In the genomic region with DNA sequence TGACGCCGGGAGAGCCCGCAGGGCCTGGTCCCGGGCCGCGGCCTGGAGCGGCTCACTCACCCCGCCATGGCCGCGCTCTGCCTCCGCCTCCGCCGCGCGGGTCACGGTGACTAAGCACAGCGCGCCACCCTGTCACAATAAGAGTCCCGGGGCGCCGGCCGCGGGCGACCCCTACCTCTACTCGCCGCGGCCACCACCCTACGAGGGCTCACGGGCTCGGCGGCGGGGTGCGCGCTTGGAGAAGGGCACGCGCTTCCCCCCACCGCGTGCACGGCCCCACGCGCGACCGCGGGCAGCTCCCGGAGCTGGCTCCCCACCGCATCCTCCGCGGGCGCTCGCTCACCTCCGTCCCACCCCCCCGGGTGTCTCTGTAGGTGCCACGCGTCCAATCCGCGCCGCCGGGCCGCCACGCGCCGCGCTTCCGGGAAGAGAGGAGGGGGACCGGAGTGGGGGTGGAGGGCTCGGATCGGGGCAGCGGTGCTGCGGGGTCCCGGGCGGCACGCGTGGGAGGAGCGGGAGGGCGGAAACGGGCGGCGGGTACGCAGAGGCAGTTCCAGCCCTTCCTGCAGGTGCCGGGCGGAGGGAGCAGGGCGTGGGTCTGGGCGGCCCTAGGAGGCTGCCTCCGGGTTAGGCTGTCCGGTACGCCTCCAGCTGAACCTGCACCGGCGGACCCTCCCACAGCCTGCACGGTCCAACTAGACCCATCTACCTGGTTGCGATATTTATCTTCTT, we compare ENCODE assay signal across 8 mouse cellular contexts. TPM values are rescaled to one million over a fixed set of nuclear protein-coding genes. Genes with fewer than 3 reads are reported as not detected.
DNase-seq lines count a peak whose midpoint lies in the region; ATAC-seq and TF ChIP-seq lines count a peak whose summit lies in the region.

A gene (minus strand): TSS at position 629 of the 732 bp plus-strand sequence.

- no peak for TF ChIP-seq EP300 in stomach, postnatal 0 days (optimal IDR thresholded peaks at IDR 0.05)

- DNase-seq in CD4-positive helper T cell, adult 2 months (ENCODE audit: low read depth, low spot score), result peak; percentile 89
- DNase-seq in forebrain, embryonic 10.5 days (ENCODE audit: extremely low spot score, low spot score), result peak; percentile 79
- DNase-seq in kidney, postnatal 14 days, result peak; percentile 90
- DNase-seq in stomach, postnatal 0 days (ENCODE audit: low spot score), result peak; percentile 85

- TF ChIP-seq CTCF in stomach, postnatal 0 days (IDR thresholded peaks at IDR 0.05; ENCODE audit: low read depth), result peak; percentile 12; the same call in 1 of the 2 replicates

- peaks cover 9% of the 10 kb centered on the region for H3K9me3 ChIP-seq in forebrain, embryonic 10.5 days
- 0 out of 2 replicates have a peak, but pooled peaks cover 2% of the 10 kb centered on the region for H3K9me3 ChIP-seq in heart, embryonic 14.5 days (ENCODE audit: control insufficient read depth, low read length)
- no peaks in the 10 kb centered on the region for H3K9me3 ChIP-seq in liver, embryonic 15.5 days (replicated peaks)
- no peaks in the 10 kb centered on the region for H3K9me3 ChIP-seq in neural tube, embryonic 12.5 days
- H3K9me3 ChIP-seq in stomach, postnatal 0 days (ENCODE audit: control insufficient read depth, low read length), result no peaks in the 10 kb centered on the region

- H3K36me3 ChIP-seq in forebrain, embryonic 10.5 days (replicated peaks), result peaks cover 34% of the 10 kb centered on the region
- peaks cover 30% of the 10 kb centered on the region for H3K36me3 ChIP-seq in heart, embryonic 14.5 days (ENCODE audit: control insufficient read depth, insufficient read depth, low read length)
- peaks cover 30% of the 10 kb centered on the region for H3K36me3 ChIP-seq in liver, embryonic 15.5 days (replicated peaks)
- H3K36me3 ChIP-seq in neural tube, embryonic 12.5 days, result peaks cover 10% of the 10 kb centered on the region
- peaks cover 3% of the 10 kb centered on the region for H3K36me3 ChIP-seq in stomach, postnatal 0 days (ENCODE audit: control insufficient read depth, insufficient read depth, low read length)

- peak; percentile 82 for ATAC-seq in heart, embryonic 14.5 days (ENCODE audit: insufficient number of reproducible peaks, insufficient read depth, low FRiP score, low read depth)
- ATAC-seq in liver, embryonic 15.5 days (ENCODE audit: insufficient read depth), result peak; percentile 91
- peak; percentile 86 for ATAC-seq in neural tube, embryonic 12.5 days (ENCODE audit: low FRiP score, low read depth)
- ATAC-seq in stomach, postnatal 0 days (ENCODE audit: low FRiP score, low TSS enrichment), result peak; percentile 89

- H3K4me2 ChIP-seq in heart, embryonic 14.5 days (ENCODE audit: low read length), result peak within 1 kb of the TSS; percentile 83
- H3K4me2 ChIP-seq in liver, embryonic 15.5 days, result peak within 1 kb of the TSS; percentile 91
- peak within 1 kb of the TSS; percentile 80 for H3K4me2 ChIP-seq in neural tube, embryonic 12.5 days (replicated peaks)
- H3K4me2 ChIP-seq in stomach, postnatal 0 days (replicated peaks; ENCODE audit: low read depth), result peak within 1 kb of the TSS; percentile 62

- WGBS in forebrain, embryonic 10.5 days, result under 1% methylated on average over 89 of the region's 90 CpGs
- WGBS in heart, embryonic 14.5 days, result under 1% methylated on average over 76 of the region's 90 CpGs
- under 1% methylated on average over 90 of the region's 90 CpGs for WGBS in liver, embryonic 15.5 days (ENCODE audit: insufficient replicate concordance)
- under 1% methylated on average over 87 of the region's 90 CpGs for WGBS in neural tube, embryonic 12.5 days
- under 1% methylated on average over 60 of the region's 90 CpGs for WGBS in stomach, postnatal 0 days

- peak within 1 kb of the TSS; percentile 98 for H3K9ac ChIP-seq in heart, embryonic 14.5 days (ENCODE audit: low read length)
- peak within 1 kb of the TSS; percentile 96 for H3K9ac ChIP-seq in liver, embryonic 15.5 days
- H3K9ac ChIP-seq in neural tube, embryonic 12.5 days, result peak within 1 kb of the TSS; percentile 97
- H3K9ac ChIP-seq in stomach, postnatal 0 days (ENCODE audit: low read length), result peak within 1 kb of the TSS; percentile 96

- H3K4me1 ChIP-seq in brown adipose tissue, adult 24 weeks (ENCODE audit: control insufficient read depth, insufficient read depth, insufficient read length, low read length), result peaks cover 9% of the 10 kb centered on the region
- H3K4me1 ChIP-seq in forebrain, embryonic 10.5 days, result peaks cover 33% of the 10 kb centered on the region
- peaks cover 9 to 17% of the 10 kb centered on the region in 2 experiments for H3K4me1 ChIP-seq in heart, embryonic 14.5 days (ENCODE audit: control insufficient read depth in 2 of 2, insufficient read depth in 2 of 2, low read length in 2 of 2)
- peaks cover 50% of the 10 kb centered on the region for H3K4me1 ChIP-seq in liver, embryonic 15.5 days (replicated peaks)
- peaks cover 19% of the 10 kb centered on the region for H3K4me1 ChIP-seq in neural tube, embryonic 12.5 days
- H3K4me1 ChIP-seq in stomach, postnatal 0 days (replicated peaks; ENCODE audit: control insufficient read depth, insufficient read depth), result peaks cover 9% of the 10 kb centered on the region

- peak within 1 kb of the TSS; percentile 89 for H3K27ac ChIP-seq in brown adipose tissue, adult 24 weeks (replicated peaks; ENCODE audit: low read depth, low read length)
- peak within 1 kb of the TSS; percentile 98 for H3K27ac ChIP-seq in forebrain, embryonic 10.5 days
- H3K27ac ChIP-seq in heart, embryonic 14.5 days (replicated peaks in 1 of 2; ENCODE audit: control insufficient read depth in 1 of 2, insufficient read depth in 1 of 2, low read depth in 2 of 2, low read length in 2 of 2), result peak within 1 kb of the TSS; percentile 96
- H3K27ac ChIP-seq in liver, embryonic 15.5 days (replicated peaks), result peak within 1 kb of the TSS; percentile 97
- peak within 1 kb of the TSS; percentile 79 for H3K27ac ChIP-seq in neural tube, embryonic 12.5 days
- peak within 1 kb of the TSS; percentile 97 for H3K27ac ChIP-seq in stomach, postnatal 0 days (replicated peaks)

- H3K4me3 ChIP-seq in brown adipose tissue, adult 24 weeks (ENCODE audit: insufficient read depth, low read depth, low read length), result peak within 1 kb of the TSS; percentile 91
- H3K4me3 ChIP-seq in forebrain, embryonic 10.5 days, result peak within 1 kb of the TSS; percentile 98
- peak within 1 kb of the TSS; percentile 71 to 85 for H3K4me3 ChIP-seq in heart, embryonic 14.5 days (ENCODE audit: control insufficient read depth in 1 of 2, insufficient read depth in 1 of 2, low read depth in 1 of 2, low read length in 2 of 2)
- H3K4me3 ChIP-seq in liver, embryonic 15.5 days (replicated peaks), result peak within 1 kb of the TSS; percentile 94
- H3K4me3 ChIP-seq in neural tube, embryonic 12.5 days, result peak within 1 kb of the TSS; percentile 94
- H3K4me3 ChIP-seq in stomach, postnatal 0 days (ENCODE audit: low read depth, low read length), result peak within 1 kb of the TSS; percentile 87

- H3K27me3 ChIP-seq in forebrain, embryonic 10.5 days (ENCODE audit: poor library complexity, severe bottlenecking), result peaks cover 46% of the 10 kb centered on the region
- peaks cover 12% of the 10 kb centered on the region for H3K27me3 ChIP-seq in heart, embryonic 14.5 days (ENCODE audit: control insufficient read depth, insufficient read depth, low read length)
- H3K27me3 ChIP-seq in liver, embryonic 15.5 days, result peaks cover 25% of the 10 kb centered on the region
- H3K27me3 ChIP-seq in neural tube, embryonic 12.5 days (replicated peaks), result peaks cover 22% of the 10 kb centered on the region
- H3K27me3 ChIP-seq in stomach, postnatal 0 days (ENCODE audit: control insufficient read depth, insufficient read depth, low read length), result 0 out of 2 replicates have a peak, but pooled peaks cover 1% of the 10 kb centered on the region

RNA-seq across cellular contexts. Expression of the gene that starts here (rescaled TPM):
- 24.6 and 25.5 TPM in 2 replicates for polyA plus RNA-seq in brown adipose tissue, adult 24 weeks (2012; ENCODE audit: insufficient read depth, insufficient read length, missing spikeins)
- polyA plus RNA-seq in forebrain, embryonic 10.5 days (2016; fragmentation: Nextera tagmentation; extraction: Ambion mirVana), result 46.7 and 48.6 TPM in 2 replicates
- 31.5 and 32.3 TPM in 2 replicates for polyA plus RNA-seq in heart, embryonic 14.5 days (2014; fragmentation: Nextera tagmentation; extraction: Ambion mirVana)
- 27.9 and 30.5 TPM in 2 replicates for polyA plus RNA-seq in liver, embryonic 15.5 days (2015; fragmentation: Nextera tagmentation; extraction: Ambion mirVana)
- polyA plus RNA-seq in neural tube, embryonic 12.5 days (2016; fragmentation: Nextera tagmentation; extraction: Ambion mirVana), result 53.9 and 55.1 TPM in 2 replicates
- polyA plus RNA-seq in stomach, postnatal 0 days (2015; fragmentation: Nextera tagmentation; extraction: Ambion mirVana), result 37.2 and 40.8 TPM in 2 replicates

Comparison
In these comparisons a context has a peak if more than half of its experiments do, and no peak if none do; other contexts are left out.
1. Peak in every context shown above with its lines: DNase-seq, ATAC-seq, H3K4me3 ChIP-seq and H3K27ac ChIP-seq.